Mouse (Mus musculus) activated CD4-positive, CD25-positive, alpha-beta regulatory T cell, adult 4 months (primary cell): ENCODE results near the gene Kcnj1. TPM values are rescaled to one million over a fixed set of nuclear protein-coding genes. Genes with fewer than 3 reads are reported as not detected.

ENCODE experiments used
- ATAC-seq: one replicate; pipeline ENCODE4 v1.8.0; 2017
- polyA plus RNA-seq, 2 experiments: library from polyadenylated mRNA; unstranded; fragments of 100-300 nt; shearing (Covaris generic); gene quantifications; one replicate each; pipeline ENCODE4 v1.2.1; 2017

Gene Kcnj1
- polyA plus RNA-seq, 2 experiments from 2014 or later, result not detected

DNA sequence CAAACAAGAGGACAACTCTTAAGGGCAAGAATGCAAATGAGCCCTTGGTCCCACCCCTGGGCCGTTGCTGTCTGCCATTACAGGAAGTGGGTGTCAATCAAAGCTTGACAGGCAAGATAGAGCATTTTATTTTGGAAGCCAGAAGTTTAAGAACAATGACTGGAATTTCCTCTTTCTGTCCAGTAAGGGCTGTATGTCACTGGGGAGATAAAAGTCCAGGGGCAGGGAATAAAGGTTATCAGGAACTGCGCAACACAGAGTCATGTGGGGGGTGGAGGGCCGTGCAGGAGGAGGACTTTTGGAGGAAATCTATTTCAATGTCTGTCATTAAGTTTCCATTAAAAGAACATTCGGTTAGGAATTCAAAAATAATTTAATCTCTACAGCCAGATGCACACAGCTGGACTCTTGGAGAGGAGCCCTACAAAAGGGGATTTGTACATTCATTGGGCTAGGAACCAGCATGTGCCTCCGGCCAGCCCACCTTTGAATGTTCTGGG, 28.4 kb downstream of the Kcnj1 start:
- ATAC-seq, result no peak

DNA sequence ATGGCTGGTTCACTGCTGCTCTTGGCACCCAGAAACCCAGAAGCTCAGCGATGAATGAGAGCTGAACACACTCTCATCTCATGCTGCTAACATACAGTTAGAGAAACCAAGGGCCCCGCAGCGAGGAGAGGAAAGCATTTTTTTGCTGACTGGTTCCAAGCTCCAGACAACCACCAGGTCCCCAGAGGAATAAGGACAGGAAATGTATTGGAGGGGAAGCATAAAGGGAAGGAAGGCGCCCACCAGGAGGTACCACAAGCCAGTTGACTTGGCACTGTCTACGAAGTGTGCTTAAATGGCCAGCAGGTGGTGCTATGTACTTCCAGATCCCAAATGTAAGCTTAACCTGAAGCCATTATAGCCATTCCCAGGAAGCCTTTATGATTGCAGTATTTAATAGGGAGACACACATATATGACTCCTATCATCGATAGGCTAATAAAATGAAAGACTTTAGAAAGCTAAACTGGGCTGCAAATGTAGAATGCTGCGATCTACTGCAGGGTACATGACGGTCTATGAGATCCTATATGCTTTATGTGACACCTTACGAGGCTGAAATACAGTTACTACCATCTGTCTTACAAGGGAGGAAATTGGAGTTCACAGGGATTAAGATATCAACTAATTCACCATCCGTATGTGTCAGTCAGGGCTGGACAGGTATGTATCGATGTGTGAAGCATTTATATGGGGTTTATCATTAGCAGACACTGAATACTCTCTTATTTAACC, 33.1 kb downstream of the Kcnj1 start:
- ATAC-seq, result no peak

DNA sequence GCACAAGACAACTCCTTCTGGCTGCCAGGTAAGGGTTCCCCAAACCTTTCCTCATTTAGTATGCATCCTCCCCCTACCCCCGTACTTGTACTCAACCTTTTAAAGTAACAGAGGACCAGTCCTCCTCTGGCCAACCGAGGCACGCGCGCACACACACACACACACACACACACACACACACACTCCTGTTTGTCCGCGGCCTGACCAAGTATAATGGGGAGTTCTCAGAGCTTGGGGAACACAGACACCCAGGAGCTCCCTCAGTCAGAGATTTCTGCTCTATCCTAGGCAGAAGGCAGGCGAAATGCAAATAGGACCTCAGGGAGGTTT, 36.4 kb downstream of the Kcnj1 start:
- ATAC-seq, result no peak

DNA sequence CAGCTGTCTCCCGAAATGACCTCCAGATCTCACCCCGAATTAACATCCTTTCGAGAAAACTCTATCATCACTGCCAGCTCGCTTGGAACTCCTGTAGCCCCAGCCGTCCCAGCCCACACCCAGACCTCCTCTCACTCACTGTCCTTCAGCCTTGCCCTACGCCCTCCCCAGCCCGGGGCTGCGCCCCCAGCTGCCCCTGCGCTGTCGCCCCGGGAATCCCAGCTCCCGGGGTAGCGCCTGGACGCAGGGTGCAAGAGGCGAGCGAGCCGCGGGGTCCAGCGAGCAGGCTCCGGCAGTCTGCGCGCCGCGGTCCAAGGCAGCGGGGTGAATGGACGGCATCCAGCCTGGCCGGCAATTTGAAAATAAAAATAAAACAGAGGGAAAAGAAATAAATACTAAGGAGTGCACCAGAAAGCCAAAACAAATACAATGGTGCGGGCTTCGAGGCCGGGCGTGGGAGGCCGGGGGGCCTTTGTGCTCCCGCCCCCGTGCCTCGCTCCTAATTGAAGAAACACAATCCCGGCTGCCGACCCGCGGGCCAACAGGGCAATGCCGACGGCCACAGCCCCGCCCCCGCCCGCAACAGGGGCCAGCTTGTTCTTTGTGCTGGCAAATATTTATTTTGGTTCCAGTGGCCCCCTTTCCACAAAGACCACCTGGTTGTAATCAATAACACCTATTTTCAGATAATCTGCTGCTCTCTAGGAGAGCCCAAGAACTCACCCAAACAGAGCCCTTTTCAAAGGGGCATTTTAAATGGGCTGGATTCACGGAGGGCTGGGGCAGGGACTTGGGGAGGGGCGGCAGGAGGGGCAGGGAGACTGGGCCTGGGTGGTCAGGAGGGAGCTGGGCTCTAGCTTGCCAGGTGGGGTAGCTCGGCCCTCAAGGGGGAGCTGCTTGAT, 37.0 kb downstream of the Kcnj1 start:
- ATAC-seq, result no peak

DNA sequence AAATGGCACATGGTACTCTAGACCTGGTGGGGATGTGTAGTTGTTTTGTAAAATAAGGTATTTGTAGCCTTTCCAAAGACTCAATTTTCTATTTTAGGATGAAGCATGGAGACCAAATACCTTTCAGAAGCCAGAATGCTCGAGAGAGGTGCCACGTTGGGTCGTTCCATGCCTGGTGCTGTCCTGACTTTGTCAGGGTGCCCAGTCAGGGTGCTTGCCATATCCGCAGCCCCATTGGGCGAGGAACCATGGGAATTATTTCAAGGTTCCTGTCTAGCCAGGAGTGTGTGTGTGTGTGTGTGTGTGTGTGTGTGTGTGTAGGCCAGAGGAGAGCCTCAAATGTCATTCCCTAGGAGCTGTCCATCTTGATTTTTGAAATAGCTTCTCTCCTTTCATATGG, 38.4 kb downstream of the Kcnj1 start:
- no peak for ATAC-seq

DNA sequence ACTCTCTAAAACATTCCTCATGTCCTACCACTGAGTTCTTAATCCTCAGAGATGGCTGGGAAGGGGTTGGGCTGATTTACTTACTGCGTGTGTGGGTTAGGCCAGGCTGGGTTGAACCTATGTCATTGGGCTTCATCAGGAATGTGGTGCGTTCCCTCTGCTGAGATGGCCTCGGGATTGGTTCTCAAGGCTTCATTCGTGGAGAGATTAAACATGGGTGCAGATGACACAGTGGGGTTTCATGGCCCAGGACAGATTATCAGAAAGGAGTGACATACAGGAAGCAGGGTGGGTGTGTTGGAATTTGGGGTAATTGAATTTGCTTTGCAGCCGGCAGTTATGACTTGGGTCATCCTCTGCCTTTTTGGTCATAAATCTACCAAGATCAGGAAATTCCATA, 39.2 kb downstream of the Kcnj1 start:
- ATAC-seq, result no peak

- ATAC-seq, result no peak
Measured at GRCm38 (mm10) chr9:32412836-32413580, 40.7 kb downstream of the Kcnj1 start.

GRCm38 (mm10) chr9:32414956-32415355, 42.7 kb downstream of the Kcnj1 start:
- ATAC-seq, result no peak

GRCm38 (mm10) chr9:32415952-32416351, 43.7 kb downstream of the Kcnj1 start:
- ATAC-seq, result no peak

- no peak for ATAC-seq
Measured at GRCm38 (mm10) chr9:32417466-32418116, 45.3 kb downstream of the Kcnj1 start.

- ATAC-seq, result no peak
Measured at GRCm38 (mm10) chr9:32420711-32421110, 48.4 kb downstream of the Kcnj1 start.

DNA sequence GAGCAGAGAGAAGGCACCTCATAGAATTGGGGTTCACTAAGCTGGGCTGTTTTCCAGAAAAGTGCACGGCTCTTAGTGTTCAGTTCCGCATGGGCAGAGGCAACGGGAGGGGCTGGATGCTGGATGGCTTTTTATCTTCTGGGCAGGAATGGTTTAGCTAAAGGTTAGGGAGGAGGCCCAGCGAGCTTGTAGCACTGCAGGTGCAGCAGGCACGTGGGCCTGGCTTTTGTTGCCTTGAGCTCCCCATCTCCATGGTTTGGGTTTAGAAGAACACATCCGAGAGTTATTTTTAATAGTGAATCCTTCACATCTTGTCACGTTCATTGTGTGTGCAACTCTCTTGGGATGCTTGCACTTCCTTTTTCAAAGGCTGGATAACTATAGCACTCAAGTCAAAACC, 53.0 kb downstream of the Kcnj1 start:
- no peak for ATAC-seq

GRCm38 (mm10) chr9:32431061-32431460, 58.8 kb downstream of the Kcnj1 start:
- no peak for ATAC-seq

DNA sequence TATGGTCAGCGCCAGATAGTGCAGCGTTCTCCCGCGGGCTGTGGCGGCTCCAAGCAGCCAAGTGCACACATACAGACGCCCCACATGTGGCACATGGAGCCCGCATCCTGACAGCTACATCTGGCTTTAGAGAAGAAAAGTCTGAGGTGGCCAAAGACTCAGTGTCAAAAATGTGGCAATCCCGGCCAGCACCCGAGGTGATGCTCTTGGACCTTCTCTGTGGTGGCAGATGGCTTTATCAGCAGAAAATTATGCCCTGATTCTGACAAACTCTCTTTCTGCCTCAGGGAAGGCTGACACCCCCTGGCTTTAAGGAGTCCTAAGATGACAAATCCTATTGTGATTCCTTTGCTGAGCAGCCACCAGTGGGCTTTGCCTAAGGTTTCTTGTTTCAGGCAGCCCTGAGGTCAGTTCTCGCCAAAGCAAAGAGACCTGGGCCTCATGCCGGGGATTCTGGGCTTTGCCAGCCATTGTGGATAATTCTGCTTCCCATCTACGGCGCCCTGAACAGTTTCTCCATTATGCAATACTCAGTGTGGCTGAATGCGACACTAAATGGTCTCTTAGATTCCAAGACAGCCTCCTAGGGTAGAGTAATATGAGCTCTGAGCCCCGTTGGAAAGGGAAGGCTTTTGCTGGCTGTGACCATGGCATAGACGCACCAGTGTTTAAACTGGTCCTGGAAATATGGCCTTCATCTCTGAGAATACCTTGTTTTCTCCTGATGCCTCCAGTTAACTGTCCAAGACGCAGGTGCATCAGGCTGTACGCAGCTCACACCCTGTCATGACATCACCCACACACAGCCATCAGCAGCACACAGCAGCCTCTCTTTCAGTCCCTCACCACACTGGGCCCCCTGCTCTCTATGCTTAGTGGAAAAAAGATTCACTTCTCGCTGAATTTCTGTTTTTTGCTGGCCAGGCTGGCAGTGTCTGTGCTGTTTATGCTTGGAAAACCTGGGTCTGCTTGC, 62.2 kb downstream of the Kcnj1 start:
- ATAC-seq, result no peak

DNA sequence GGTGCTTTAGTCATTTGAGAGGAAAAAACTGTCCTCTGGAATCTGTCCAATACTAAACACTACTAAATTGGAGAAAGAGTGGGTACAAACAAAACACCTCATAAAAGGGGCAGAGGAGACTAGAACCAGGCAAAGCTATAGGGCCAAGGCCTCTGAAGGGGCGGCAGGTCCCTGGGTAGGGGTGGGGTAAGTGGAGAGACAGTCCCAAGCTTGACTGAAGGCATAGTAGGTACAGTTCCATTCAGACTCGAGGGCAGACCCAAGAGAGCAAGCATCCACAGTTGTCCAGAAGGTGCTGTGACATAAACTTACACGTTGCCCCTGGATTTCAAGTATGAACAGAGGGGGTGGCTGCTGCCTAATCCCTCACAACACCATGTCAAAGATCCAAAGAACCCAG, 70.8 kb downstream of the Kcnj1 start:
- no peak for ATAC-seq

GRCm38 (mm10) chr9:32443817-32444216, 71.5 kb downstream of the Kcnj1 start:
- no peak for ATAC-seq

- no peak for ATAC-seq
Measured at GRCm38 (mm10) chr9:32444453-32445201, 72.3 kb downstream of the Kcnj1 start.

- peak; percentile 52 for ATAC-seq
Measured at GRCm38 (mm10) chr9:32445789-32446188, 73.5 kb downstream of the Kcnj1 start.

- no peak for ATAC-seq
Measured at GRCm38 (mm10) chr9:32448766-32449165, 76.5 kb downstream of the Kcnj1 start.
